Mouse (Mus musculus) forebrain, postnatal 0 days (tissue): ENCODE data around the gene BC030867. TPM values are rescaled to one million over a fixed set of nuclear protein-coding genes. Genes with fewer than 3 reads are reported as not detected.
A peak's percentile ranks its signal among the peaks of the same experiment; 100 is the strongest.

Experiments
- ATAC-seq: fragments of 200-750 bp; cut with Nextera tagmentation; 2 replicates; pipeline ENCODE4 v1.8.0; 2017; ENCODE audit warnings: mild to moderate bottlenecking, moderate library complexity
- DNase-seq: peaks from one replicate; pipeline ENCODE4 v3.0.0-alpha.2; 2015
- H3K27ac ChIP-seq: fragments of 300-500 bp; sonication (generic); 2 replicates; pipeline ENCODE4 v1.5.1; 2014; ENCODE audit warnings: low read depth, mild to moderate bottlenecking, antibody characterized with exemption, low read length, moderate library complexity, mixed read lengths
- H3K27me3 ChIP-seq: fragments of 300-500 bp; sonication (generic); 2 replicates; pipeline ENCODE4 v1.6.1; 2014; ENCODE audit warnings: mild to moderate bottlenecking, low read length, mixed read lengths; ENCODE audit not compliant: insufficient read depth
- H3K36me3 ChIP-seq: fragments of 300-500 bp; sonication (generic); 2 replicates; pipeline ENCODE4 v1.6.1; 2014; ENCODE audit warnings: mild to moderate bottlenecking, moderate library complexity; ENCODE audit not compliant: insufficient read depth
- H3K4me1 ChIP-seq: fragments of 300-500 bp; sonication (generic); 2 replicates; pipeline ENCODE4 v1.6.1; 2014; ENCODE audit warnings: antibody characterized with exemption; ENCODE audit not compliant: insufficient read depth
- H3K4me2 ChIP-seq: fragments of 300-500 bp; sonication (generic); 2 replicates; pipeline ENCODE4 v1.6.1; 2014; ENCODE audit warnings: low read depth, mild to moderate bottlenecking, moderate library complexity
- H3K4me3 ChIP-seq: fragments of 300-500 bp; sonication (generic); 2 replicates; pipeline ENCODE4 v1.5.1; 2014; ENCODE audit warnings: low read depth, low read length, mixed read lengths
- H3K9ac ChIP-seq: fragments of 300-500 bp; sonication (generic); 2 replicates; pipeline ENCODE4 v1.6.1; 2014; ENCODE audit warnings: mild to moderate bottlenecking
- H3K9me3 ChIP-seq: fragments of 300-500 bp; sonication (generic); 2 replicates; pipeline ENCODE4 v1.6.1; 2016; ENCODE audit warnings: low read length
- CTCF ChIP-seq: sonication (generic); IDR thresholded peaks from 2 replicates; pipeline ENCODE4 v1.5.1; 2016; ENCODE audit warnings: antibody characterized with exemption, control low read depth, low read depth
- WGBS: fragments of 180-500 bp; shearing (Covaris S2); extraction: QIAGEN DNeasy Blood & Tissue Kit; methylation state at CpG from one replicate; pipeline ENCODE4 v1.1.7; 2014; 5-methylcytosine and 5-hydroxymethylcytosine counted together
- polyA plus RNA-seq: library from polyadenylated mRNA; unstranded; fragments of >200 nt; fragmentation: Nextera tagmentation; extraction: Ambion mirVana; gene quantifications from 2 replicates; pipeline ENCODE4 v1.2.1, GENCODE M21; 2015
- total RNA-seq: library from RNA; depleted of rRNA; stranded (reverse); fragments of >200 nt; gene quantifications from 2 replicates; pipeline ENCODE4 v1.2.3, GENCODE M21; 2014

Gene BC030867
- total and polyA plus RNA-seq, 2 experiments from 2014 or later: 0.62 to 1.5 TPM

DNA sequence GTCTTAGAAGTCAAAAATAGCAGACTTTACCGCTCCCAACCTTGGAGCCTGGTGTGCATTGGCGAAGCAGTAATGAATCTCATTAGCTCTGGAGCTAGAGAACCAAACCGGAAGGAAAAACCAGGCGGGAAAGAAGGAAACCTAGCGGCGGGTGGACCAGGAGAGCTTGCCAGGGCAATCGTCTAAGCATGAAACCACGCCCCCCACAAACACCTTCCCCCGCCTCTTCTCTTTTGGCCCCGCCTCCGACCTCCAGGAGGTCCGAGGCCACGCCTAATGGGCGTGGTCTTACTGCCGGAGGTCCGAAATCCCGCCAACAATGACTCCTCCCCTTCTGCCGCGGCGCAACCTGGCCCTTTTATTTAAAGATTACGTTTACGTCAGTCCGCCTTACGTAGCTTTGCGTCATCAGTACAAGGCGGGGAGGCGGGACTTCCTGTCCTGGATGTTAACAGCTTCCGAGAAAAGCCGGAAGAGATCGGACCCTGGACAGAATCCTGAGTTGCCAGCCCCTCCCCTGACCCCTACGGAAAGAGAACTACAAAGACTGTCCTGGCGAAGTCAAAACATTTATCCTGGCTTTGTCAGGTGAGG lies 35.9 kb downstream of the BC030867 start, which contains the start of gene Tmub2:
Tmub2 (plus strand) TSS at position 431 of the 594 bp plus-strand sequence.
- Histone ChIP-seq H3K27ac (peak within 1 kb of the TSS; percentile 81), H3K9ac (peak within 1 kb of the TSS; percentile 70), H3K4me3 (peak within 1 kb of the TSS; percentile 73), H3K27me3 (no peaks in the 10 kb centered on the region), H3K4me1 (peaks cover 11% of the 10 kb centered on the region; the same call in 1 of the 2 replicates), H3K36me3 (peaks cover 20% of the 10 kb centered on the region), H3K4me2 (peak within 1 kb of the TSS; percentile 79), H3K9me3 (no peaks in the 10 kb centered on the region)
- ATAC-seq: peak; percentile 96
- under 1% methylated on average over 32 of the region's 32 CpGs for WGBS
- peak; percentile 13; the same call in 1 of the 2 replicates for TF ChIP-seq CTCF
- DNase-seq: peak; percentile 98

DNA sequence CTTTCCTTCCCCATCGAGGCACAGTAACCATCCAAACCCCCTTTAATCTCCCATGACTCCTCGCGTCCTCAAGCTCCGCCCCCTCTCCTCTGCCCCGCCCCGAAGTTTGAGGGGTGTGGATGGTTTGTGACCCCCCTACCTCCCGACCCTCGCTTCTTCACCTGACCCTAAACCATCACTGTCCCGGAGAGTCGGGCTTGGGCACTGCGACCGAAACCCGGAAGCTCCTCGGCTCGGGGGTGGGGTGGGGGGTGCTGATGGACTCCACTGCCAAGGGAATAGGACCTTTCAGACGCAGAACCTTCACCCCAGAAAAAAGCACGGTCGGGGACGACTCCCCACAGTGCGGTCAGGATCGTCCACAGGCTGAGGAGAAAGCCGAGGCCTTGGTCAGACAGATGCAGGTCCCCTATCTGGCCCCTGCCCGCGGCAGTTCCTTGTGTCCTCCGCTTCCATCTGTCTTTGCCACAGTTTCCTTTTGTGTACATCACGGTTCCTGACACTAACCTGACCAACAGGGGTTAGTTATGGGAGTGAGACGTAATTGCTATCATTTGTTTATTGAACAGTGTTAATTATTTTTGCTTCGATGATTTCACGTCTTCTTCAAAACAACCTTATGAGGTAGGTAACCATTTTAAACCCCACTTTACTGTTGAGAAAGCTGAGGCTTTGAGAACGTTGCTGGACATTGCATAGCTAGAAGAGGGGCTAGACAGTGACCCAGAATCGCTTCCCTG lies 36.6 kb downstream of the BC030867 start:
- peak overlapping the region; percentile 81 for H3K27ac ChIP-seq
- WGBS: 5% methylated on average over 31 of the region's 31 CpGs
- peak overlapping the region; percentile 73 for H3K4me3 ChIP-seq
- peaks cover 11% of the 10 kb centered on the region; the same call in 1 of the 2 replicates for H3K4me1 ChIP-seq
- DNase-seq (no peak), ATAC-seq (peak; percentile 57)
- H3K36me3 ChIP-seq: peaks cover 27% of the 10 kb centered on the region
- H3K27me3 ChIP-seq: no peaks in the 10 kb centered on the region
- TF ChIP-seq CTCF: no peak
- peak overlapping the region; percentile 70 for H3K9ac ChIP-seq
- H3K4me2 ChIP-seq: peak overlapping the region; percentile 79
- H3K9me3 ChIP-seq: no peaks in the 10 kb centered on the region

DNA sequence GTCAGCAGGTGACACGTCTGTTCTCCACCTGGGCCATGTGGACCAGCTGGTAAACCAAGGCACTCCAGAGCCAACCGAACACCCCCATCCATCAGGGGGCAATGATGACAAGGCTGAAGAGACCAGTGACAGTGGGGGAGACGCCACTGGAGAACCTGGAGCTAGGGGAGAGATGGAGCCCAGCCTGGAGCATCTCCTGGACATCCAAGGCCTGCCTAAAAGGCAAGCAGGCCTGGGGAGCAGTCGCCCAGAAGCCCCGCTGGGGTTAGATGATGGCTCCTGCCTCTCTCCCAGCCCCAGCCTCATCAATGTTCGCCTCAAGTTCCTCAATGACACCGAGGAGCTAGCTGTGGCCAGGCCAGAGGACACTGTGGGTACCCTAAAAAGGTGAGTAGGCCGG lies 38.8 kb downstream of the BC030867 start:
- ATAC-seq (no peak), DNase-seq (no peak)
- Histone ChIP-seq H3K9ac (no peak overlapping the region), H3K4me2 (no peak overlapping the region), H3K4me3 (no peak overlapping the region), H3K36me3 (peaks cover 47% of the 10 kb centered on the region), H3K27me3 (no peaks in the 10 kb centered on the region), H3K27ac (no peak overlapping the region), H3K4me1 (peaks cover 11% of the 10 kb centered on the region; the same call in 1 of the 2 replicates), H3K9me3 (no peaks in the 10 kb centered on the region)
- TF ChIP-seq CTCF: no peak
- WGBS: 85% methylated on average over 8 of the region's 8 CpGs

DNA sequence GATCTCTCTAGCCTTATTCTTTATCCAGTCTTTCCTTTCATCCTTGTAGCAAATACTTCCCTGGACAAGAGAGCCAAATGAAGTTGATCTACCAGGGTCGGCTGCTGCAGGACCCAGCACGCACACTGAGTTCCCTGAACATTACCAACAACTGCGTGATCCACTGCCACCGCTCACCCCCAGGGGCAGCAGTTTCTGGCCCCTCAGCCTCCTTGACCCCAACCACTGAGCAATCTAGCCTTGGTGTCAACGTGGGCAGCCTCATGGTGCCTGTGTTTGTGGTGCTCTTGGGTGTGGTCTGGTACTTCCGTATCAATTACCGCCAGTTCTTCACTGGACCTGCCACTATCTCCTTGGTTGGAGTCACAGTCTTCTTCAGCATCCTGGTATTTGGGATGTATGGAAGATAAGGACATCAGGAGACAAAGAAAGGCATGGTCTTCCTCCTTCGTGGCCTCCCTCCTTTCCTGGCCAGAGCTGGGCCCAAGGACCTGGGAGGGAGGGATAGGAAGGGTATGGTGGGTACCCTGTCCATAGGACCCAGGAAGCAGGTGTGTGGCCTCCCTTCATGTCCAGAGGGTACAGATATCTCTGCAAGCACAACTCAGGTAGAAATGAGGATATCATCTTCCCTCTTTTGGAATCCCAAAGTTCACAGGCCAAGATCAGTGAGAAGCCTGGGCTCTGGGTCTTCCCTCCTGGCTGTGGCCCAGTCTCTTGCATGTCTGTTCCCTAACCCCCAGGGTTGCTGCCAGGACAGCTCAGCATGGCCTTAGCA lies 39.5 kb downstream of the BC030867 start:
- peak; percentile 23; the same call in 1 of the 2 replicates for TF ChIP-seq CTCF
- DNase-seq (no peak), ATAC-seq (no peak)
- H3K27me3 ChIP-seq: no peaks in the 10 kb centered on the region
- H3K4me1 ChIP-seq: peaks cover 11% of the 10 kb centered on the region; the same call in 1 of the 2 replicates
- no peak overlapping the region for H3K4me2 ChIP-seq
- H3K4me3 ChIP-seq: no peak overlapping the region
- H3K36me3 ChIP-seq: peaks cover 54% of the 10 kb centered on the region
- WGBS: 87% methylated on average over 8 of the region's 8 CpGs
- no peak overlapping the region for H3K9ac ChIP-seq
- no peak overlapping the region for H3K27ac ChIP-seq
- no peaks in the 10 kb centered on the region for H3K9me3 ChIP-seq

DNA sequence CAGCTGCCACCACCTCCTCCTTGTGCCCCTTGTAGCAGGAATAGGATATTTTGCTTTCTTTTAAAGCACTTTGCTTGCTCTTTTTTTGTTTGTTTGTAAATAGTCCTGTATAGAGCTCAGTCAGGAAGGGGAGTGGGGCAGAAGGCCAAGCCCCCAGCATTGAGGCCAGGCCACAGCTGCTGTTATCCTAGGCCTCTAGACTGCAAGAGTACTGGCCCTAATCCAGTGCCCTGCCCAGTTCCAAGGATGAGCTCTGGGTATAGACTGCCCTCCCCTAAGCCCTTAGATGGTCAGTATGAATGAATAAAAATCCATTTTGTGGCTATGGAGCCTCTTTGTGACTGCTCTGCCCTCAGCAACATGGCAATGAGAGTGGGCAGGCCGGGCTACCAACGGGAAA lies 40.2 kb downstream of the BC030867 start:
- DNase-seq (no peak), ATAC-seq (no peak)
- Histone ChIP-seq H3K9me3 (no peaks in the 10 kb centered on the region), H3K4me1 (peaks cover 11% of the 10 kb centered on the region; the same call in 1 of the 2 replicates), H3K9ac (no peak overlapping the region), H3K4me3 (no peak overlapping the region), H3K27me3 (no peaks in the 10 kb centered on the region), H3K27ac (no peak overlapping the region), H3K36me3 (peaks cover 57% of the 10 kb centered on the region), H3K4me2 (no peak overlapping the region)
- TF ChIP-seq CTCF: no peak
- WGBS: 76% methylated on average over 2 of the region's 2 CpGs

DNA sequence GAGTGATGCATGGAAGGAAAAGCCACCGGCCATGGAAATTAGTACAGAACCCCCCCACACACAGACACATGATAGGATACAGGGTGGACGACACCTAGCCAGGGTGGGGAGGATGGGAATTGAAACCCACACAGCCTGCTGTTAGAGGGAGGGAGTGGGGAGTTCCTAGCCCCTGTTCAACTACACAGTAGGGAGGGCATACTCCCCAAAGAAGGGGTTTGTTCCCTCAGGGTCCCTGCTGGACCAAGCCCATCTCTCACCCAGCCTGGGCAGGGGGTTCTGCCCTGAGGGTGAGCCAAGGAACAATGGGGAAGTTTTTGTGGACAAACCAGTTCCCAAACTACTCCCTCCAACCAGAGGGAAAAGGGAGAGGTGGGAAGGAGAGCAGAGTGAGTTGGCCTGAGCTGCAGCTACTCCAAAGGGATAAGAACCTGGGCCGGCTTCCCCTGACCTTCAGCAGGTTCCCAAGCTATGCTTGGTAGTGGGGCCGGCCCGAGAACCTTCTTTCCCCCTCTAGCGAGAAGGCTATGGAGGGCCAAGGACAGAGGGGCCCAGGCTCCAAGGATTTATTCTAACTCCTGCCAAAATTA lies 40.9 kb downstream of the BC030867 start:
- H3K9me3 ChIP-seq: no peaks in the 10 kb centered on the region
- no peak overlapping the region for H3K27ac ChIP-seq
- 59% methylated on average over 6 of the region's 6 CpGs for WGBS
- H3K4me1 ChIP-seq: peaks cover 12% of the 10 kb centered on the region
- peaks cover 62% of the 10 kb centered on the region for H3K36me3 ChIP-seq
- ATAC-seq (no peak), DNase-seq (no peak)
- H3K4me3 ChIP-seq: no peak overlapping the region
- no peak overlapping the region for H3K9ac ChIP-seq
- H3K4me2 ChIP-seq: no peak overlapping the region
- TF ChIP-seq CTCF: no peak
- H3K27me3 ChIP-seq: no peaks in the 10 kb centered on the region
